Comparison of ENCODE assay signal across 8 mouse cellular contexts in the genomic region with DNA sequence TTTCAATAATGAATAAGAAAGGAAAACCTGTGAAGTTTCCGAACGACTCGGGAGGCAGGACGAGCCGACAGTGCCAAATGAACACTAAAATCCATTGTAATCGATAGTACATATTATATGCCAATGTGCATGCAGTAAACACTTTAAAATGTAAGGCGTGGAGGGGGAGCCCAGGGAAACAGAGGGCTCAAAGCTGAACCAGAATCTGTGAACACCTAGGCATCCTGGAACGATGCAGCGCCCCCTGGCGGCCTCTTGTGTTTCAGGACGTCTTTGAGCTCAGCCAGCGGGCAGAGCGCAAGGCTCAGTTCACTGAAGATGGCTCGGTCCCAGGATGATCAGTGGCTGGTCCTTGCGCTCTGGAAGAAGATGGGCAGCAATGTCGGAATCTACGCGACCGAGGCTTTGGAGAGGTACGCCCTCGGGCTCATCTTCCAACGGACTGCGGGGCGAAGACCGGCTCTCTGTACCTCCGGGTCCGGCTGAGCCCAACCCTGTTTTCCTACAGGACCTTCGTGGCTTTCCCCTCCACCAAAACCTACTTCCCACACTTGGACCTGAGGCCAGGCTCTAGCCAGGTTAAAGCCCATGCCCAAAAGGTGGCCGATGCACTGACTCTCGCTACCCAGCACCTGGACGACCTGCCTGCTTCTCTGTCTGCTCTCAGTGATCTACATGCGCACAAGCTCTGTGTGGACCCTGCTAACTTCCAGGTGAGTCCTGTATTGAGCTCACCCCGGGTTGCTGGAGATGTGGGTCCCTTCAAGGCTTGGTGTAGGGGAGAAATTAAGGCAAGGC. TPM values are rescaled to one million over a fixed set of nuclear protein-coding genes. Genes with fewer than 3 reads are reported as not detected.
DNase-seq lines count a peak whose midpoint lies in the region; ATAC-seq and TF ChIP-seq lines count a peak whose summit lies in the region.
"Not testable (repeated sequence)": the region's sequence is repeated elsewhere in the genome, so short reads cannot be mapped to it uniquely, and the experiment has no call there.

A gene (plus strand): TSS at position 271 of the 798 bp plus-strand sequence.

- H3K27me3 ChIP-seq in embryonic facial prominence, embryonic 15.5 days; kidney, embryonic 14.5 days (ENCODE audit: control insufficient read depth, insufficient read depth, low read length); limb, embryonic 14.5 days (ENCODE audit: control insufficient read depth, insufficient read depth, low read length); midbrain, embryonic 16.5 days (ENCODE audit: control insufficient read depth, insufficient read depth, low read depth, low read length); spleen, adult 2 months (ENCODE audit: control insufficient read depth, insufficient read depth, low read length): not testable (repeated sequence)
- peaks cover 30% of the 10 kb centered on the region for H3K27me3 ChIP-seq in heart, embryonic 10.5 days (ENCODE audit: insufficient read depth, poor library complexity, severe bottlenecking)

- DNase-seq in 3T3-L1 (ENCODE audit: low read depth, low spot score): peak; percentile 55
- peak; percentile 41 to 52 for DNase-seq in adrenal gland, postnatal 4 days (ENCODE audit: low spot score in 2 of 2)
- peak; percentile 81 for DNase-seq in heart, embryonic 10.5 days (ENCODE audit: low spot score)
- peak; percentile 27 for DNase-seq in limb, embryonic 14.5 days (ENCODE audit: low spot score)
- DNase-seq in spleen, adult 2 months (ENCODE audit: low read depth in 1 of 2, low spot score in 2 of 2): peak in 1 of 2 experiments; percentile 62

- H3K4me1 ChIP-seq in embryonic facial prominence, embryonic 15.5 days; heart, embryonic 10.5 days; kidney, embryonic 14.5 days (ENCODE audit: control insufficient read depth, insufficient read depth, low read length); limb, embryonic 14.5 days (ENCODE audit: control insufficient read depth, insufficient read depth, low read length); midbrain, embryonic 16.5 days (ENCODE audit: control insufficient read depth, insufficient read depth, low read length); spleen, adult 2 months (ENCODE audit: control insufficient read depth, insufficient read depth, insufficient read length): not testable (repeated sequence)

- peak; percentile 63 for ATAC-seq in embryonic facial prominence, embryonic 15.5 days (ENCODE audit: insufficient number of reproducible peaks, low FRiP score, low TSS enrichment, low read depth)
- ATAC-seq in kidney, embryonic 14.5 days (ENCODE audit: low FRiP score, low TSS enrichment): peak; percentile 75
- peak; percentile 68 for ATAC-seq in limb, embryonic 14.5 days (ENCODE audit: low FRiP score, low read depth)
- ATAC-seq in midbrain, embryonic 16.5 days: peak; percentile 86

- not testable (repeated sequence) for H3K9me3 ChIP-seq in embryonic facial prominence, embryonic 15.5 days (replicated peaks); heart, embryonic 10.5 days; kidney, embryonic 14.5 days (ENCODE audit: control insufficient read depth, low read length); limb, embryonic 14.5 days (ENCODE audit: control insufficient read depth, low read length); midbrain, embryonic 16.5 days (replicated peaks; ENCODE audit: control insufficient read depth, low read length, poor library complexity, severe bottlenecking)

- not testable (repeated sequence) for TF ChIP-seq POLR2A in limb, embryonic 14.5 days (IDR thresholded peaks at IDR 0.05; ENCODE audit: borderline replicate concordance, extremely low read depth, insufficient read depth, insufficient read length); spleen, adult 2 months (IDR thresholded peaks at IDR 0.05; ENCODE audit: low read depth, low read length)

- TF ChIP-seq CTCF in spleen, adult 2 months (IDR thresholded peaks at IDR 0.05; ENCODE audit: extremely low read depth, insufficient read depth, insufficient read length, insufficient replicate concordance): peak; percentile 52; the same call in 1 of the 2 replicates

- peak within 1 kb of the TSS; percentile 30 for H3K4me3 ChIP-seq in embryonic facial prominence, embryonic 15.5 days (replicated peaks)
- H3K4me3 ChIP-seq in heart, embryonic 10.5 days: peak within 1 kb of the TSS; percentile 42
- H3K4me3 ChIP-seq in kidney, embryonic 14.5 days (ENCODE audit: low read length): peak within 1 kb of the TSS; percentile 25; the same call in 1 of the 2 replicates
- H3K4me3 ChIP-seq in limb, embryonic 14.5 days (replicated peaks; ENCODE audit: low read length): peak within 1 kb of the TSS; percentile 26
- peak within 1 kb of the TSS; percentile 34 for H3K4me3 ChIP-seq in midbrain, embryonic 16.5 days (ENCODE audit: low read depth, low read length)
- not testable (repeated sequence) for H3K4me3 ChIP-seq in spleen, adult 2 months (ENCODE audit: extremely low read depth, insufficient read depth, insufficient read length)

- H3K27ac ChIP-seq in embryonic facial prominence, embryonic 15.5 days (replicated peaks); kidney, embryonic 14.5 days (ENCODE audit: low read depth, low read length); limb, embryonic 14.5 days (replicated peaks; ENCODE audit: low read depth, low read length); midbrain, embryonic 16.5 days (ENCODE audit: low read length); spleen, adult 2 months (ENCODE audit: insufficient read depth, low read length): not testable (repeated sequence)
- peak within 1 kb of the TSS; percentile 47; the same call in 1 of the 2 replicates for H3K27ac ChIP-seq in heart, embryonic 10.5 days

- not testable (repeated sequence) for H3K36me3 ChIP-seq in embryonic facial prominence, embryonic 15.5 days; heart, embryonic 10.5 days; kidney, embryonic 14.5 days (ENCODE audit: control insufficient read depth, insufficient read depth, low read length); limb, embryonic 14.5 days (ENCODE audit: control insufficient read depth, insufficient read depth, low read length); midbrain, embryonic 16.5 days (ENCODE audit: control insufficient read depth, insufficient read depth, low read length); spleen, adult 2 months (ENCODE audit: control insufficient read depth, insufficient read depth, low read length)

- not testable (repeated sequence) for H3K9ac ChIP-seq in embryonic facial prominence, embryonic 15.5 days; kidney, embryonic 14.5 days (ENCODE audit: low read depth, low read length)
- 0 out of 2 replicates have a peak within 1 kb of the TSS, but pooled peaks have one; percentile 34 for H3K9ac ChIP-seq in limb, embryonic 14.5 days (ENCODE audit: low read depth, low read length, severe bottlenecking)
- H3K9ac ChIP-seq in midbrain, embryonic 16.5 days (ENCODE audit: low read depth, low read length): 0 out of 2 replicates have a peak within 1 kb of the TSS, but pooled peaks have one; percentile 41

- WGBS in embryonic facial prominence, embryonic 15.5 days: 19% methylated on average over 31 of the region's 33 CpGs
- WGBS in heart, embryonic 10.5 days: 18% methylated on average over 32 of the region's 33 CpGs
- WGBS in kidney, embryonic 14.5 days: 23% methylated on average over 30 of the region's 33 CpGs
- 18% methylated on average over 29 of the region's 33 CpGs for WGBS in limb, embryonic 14.5 days
- WGBS in midbrain, embryonic 16.5 days: 22% methylated on average over 30 of the region's 33 CpGs
- 20% methylated on average over 30 of the region's 33 CpGs for WGBS in spleen, adult 2 months

- H3K4me2 ChIP-seq in embryonic facial prominence, embryonic 15.5 days (replicated peaks): peak within 1 kb of the TSS; percentile 51
- H3K4me2 ChIP-seq in kidney, embryonic 14.5 days (replicated peaks; ENCODE audit: low read depth, low read length): peak within 1 kb of the TSS; percentile 41; the same call in 1 of the 2 replicates
- H3K4me2 ChIP-seq in limb, embryonic 14.5 days (replicated peaks; ENCODE audit: low read depth, low read length, severe bottlenecking): peak within 1 kb of the TSS; percentile 47
- H3K4me2 ChIP-seq in midbrain, embryonic 16.5 days (ENCODE audit: low read length): peak within 1 kb of the TSS; percentile 56

RNA-seq across cellular contexts. Expression of the gene that starts here (rescaled TPM):
- total RNA-seq in adrenal gland, postnatal 4 days (2021): 1 to 10 TPM; 3.9 to 5.3 TPM
- polyA plus RNA-seq in embryonic facial prominence, embryonic 15.5 days (2015; fragmentation: Nextera tagmentation; extraction: Ambion mirVana): 0.77 and 1.3 TPM in 2 replicates
- polyA plus RNA-seq in heart, embryonic 10.5 days (2016; fragmentation: Nextera tagmentation; extraction: Ambion mirVana): 13.9 and 16.8 TPM in 2 replicates
- 0.69 and 1.6 TPM in 2 replicates for polyA plus RNA-seq in kidney, embryonic 14.5 days (2014; fragmentation: Nextera tagmentation; extraction: Ambion mirVana)
- 0.87 and 2.4 TPM in 2 replicates for polyA plus RNA-seq in limb, embryonic 14.5 days (2012; rRNA removed)
- 0.91 and 1.1 TPM in 2 replicates for polyA plus RNA-seq in limb, embryonic 14.5 days (2014; fragmentation: Nextera tagmentation; extraction: Ambion mirVana)
- polyA plus RNA-seq in midbrain, embryonic 16.5 days (2015; fragmentation: Nextera tagmentation; extraction: Ambion mirVana): 1.1 and 1.5 TPM in 2 replicates
- polyA plus RNA-seq in spleen, adult 2 months (2012; rRNA removed): 51.0 and 62.0 TPM in 2 replicates
